Mouse (Mus musculus) embryonic fibroblast, embryonic 13.5 days (primary cell): ENCODE data around the gene Raver2.

Experiments used
- CTCF ChIP-seq: IDR thresholded peaks from 2 replicates; pipeline ENCODE4 v1.5.1; 2011; ENCODE audit warnings: mild to moderate bottlenecking, control low read depth, low read length, moderate library complexity, borderline replicate concordance; ENCODE audit not compliant: insufficient read depth
- POLR2A ChIP-seq: IDR thresholded peaks from 2 replicates; pipeline ENCODE4 v1.6.1; 2011; ENCODE audit warnings: low read depth, mild to moderate bottlenecking, control low read depth, low read length, moderate library complexity

GRCm38 (mm10) chr4:101168189-101168778 lies 99.5 kb downstream of the Raver2 start:
- TF ChIP-seq CTCF = peak; percentile 37; the same call in 1 of the 2 replicates
- TF ChIP-seq POLR2A = no peak
